Comparison of ENCODE assay signal across 21 mouse cellular contexts in the genomic region with DNA sequence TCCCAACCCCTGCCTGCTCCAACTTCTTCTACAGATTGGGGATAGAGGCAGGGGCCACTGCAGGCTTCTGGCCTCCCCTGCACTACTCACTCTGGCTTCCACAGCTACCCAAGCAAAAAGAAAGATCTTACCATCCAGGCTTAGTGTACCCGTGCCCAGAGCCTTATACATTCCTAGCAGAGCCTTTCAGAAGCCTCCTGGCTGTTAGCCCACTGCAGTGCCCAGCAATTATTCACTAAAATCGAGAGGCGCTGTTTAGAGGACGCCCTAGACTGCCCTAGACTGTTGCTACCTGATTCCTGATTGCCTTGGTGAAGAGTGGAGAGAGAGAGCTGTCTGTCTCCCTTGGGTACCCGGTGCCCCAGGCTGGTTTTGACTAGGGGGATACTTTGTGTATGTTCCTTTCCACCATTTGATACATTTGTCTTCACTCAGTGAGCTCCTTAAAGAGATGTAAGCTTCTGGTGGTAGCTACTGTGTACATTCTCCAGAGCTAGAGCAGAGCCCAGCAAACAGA.
A peak's percentile ranks its signal among the peaks of the same experiment; 100 is the strongest.
DNase-seq lines count a peak whose midpoint lies in the region; ATAC-seq lines count a peak whose summit lies in the region.
"Had no signal": no experiment of that assay in that cellular context is flagged by ENCODE, and none has a peak within 500 bp of the region (broad histone marks: within the 10 kb centered on the region; RNA-seq: fewer than 3 reads in every experiment).

No protein-coding gene starts in this region.

- H3K4me2 ChIP-seq in embryonic facial prominence, embryonic 13.5 days = no peak overlapping the region
- H3K4me2 ChIP-seq in hindbrain, embryonic 13.5 days = no peak overlapping the region
- H3K4me2 ChIP-seq in hindbrain, embryonic 12.5 days (replicated peaks) = no peak overlapping the region
- H3K4me2 ChIP-seq in neural tube, embryonic 14.5 days (ENCODE audit: low read depth, low read length) = no peak overlapping the region
- H3K4me2 ChIP-seq in hindbrain, embryonic 16.5 days (ENCODE audit: low read length) = no peak overlapping the region
- H3K4me2 ChIP-seq: heart, embryonic 12.5 days; liver, embryonic 11.5 days; midbrain, embryonic 12.5 days had no signal

- no peak for DNase-seq in embryonic facial prominence, embryonic 10.5 days (ENCODE audit: low spot score)
- no peak for DNase-seq in neural tube, embryonic 10.5 days (ENCODE audit: extremely low spot score, low spot score)
- DNase-seq: adrenal gland, postnatal 25 days; cerebellum, adult 9-10 months; heart, postnatal 10 days; kidney, adult 2 months; liver, postnatal 0 days; right cerebral cortex, postnatal 14 days; thymus, postnatal 25 days had no signal

- no peaks in the 10 kb centered on the region for H3K9me3 ChIP-seq in embryonic facial prominence, embryonic 13.5 days
- H3K9me3 ChIP-seq in embryonic facial prominence, embryonic 10.5 days = no peaks in the 10 kb centered on the region
- H3K9me3 ChIP-seq in hindbrain, embryonic 13.5 days = no peaks in the 10 kb centered on the region
- H3K9me3 ChIP-seq in hindbrain, embryonic 12.5 days (replicated peaks) = no peaks in the 10 kb centered on the region
- H3K9me3 ChIP-seq in neural tube, embryonic 14.5 days (ENCODE audit: control insufficient read depth, low read length) = no peaks in the 10 kb centered on the region
- H3K9me3 ChIP-seq in hindbrain, embryonic 16.5 days (ENCODE audit: control insufficient read depth, low read length) = no peaks in the 10 kb centered on the region
- H3K9me3 ChIP-seq: heart, embryonic 12.5 days; midbrain, embryonic 12.5 days had no signal

- 70% methylated on average over 5 of the region's 5 CpGs for WGBS in embryonic facial prominence, embryonic 13.5 days
- WGBS in embryonic facial prominence, embryonic 10.5 days = 75% methylated on average over 5 of the region's 5 CpGs
- WGBS in hindbrain, embryonic 13.5 days = 69% methylated on average over 5 of the region's 5 CpGs
- WGBS in hindbrain, embryonic 12.5 days = 78% methylated on average over 5 of the region's 5 CpGs
- WGBS in neural tube, embryonic 14.5 days = 60% methylated on average over 5 of the region's 5 CpGs
- 59% methylated on average over 5 of the region's 5 CpGs for WGBS in hindbrain, embryonic 16.5 days

- H3K9ac ChIP-seq in embryonic facial prominence, embryonic 13.5 days = no peak overlapping the region
- H3K9ac ChIP-seq in hindbrain, embryonic 13.5 days = no peak overlapping the region
- H3K9ac ChIP-seq in hindbrain, embryonic 12.5 days = no peak overlapping the region
- H3K9ac ChIP-seq in neural tube, embryonic 14.5 days (replicated peaks; ENCODE audit: low read depth, low read length) = no peak overlapping the region
- H3K9ac ChIP-seq in hindbrain, embryonic 16.5 days (ENCODE audit: low read depth, low read length) = no peak overlapping the region
- H3K9ac ChIP-seq: heart, embryonic 12.5 days; liver, postnatal 0 days; midbrain, embryonic 12.5 days had no signal

- H3K27me3 ChIP-seq in embryonic facial prominence, embryonic 13.5 days = no peaks in the 10 kb centered on the region
- no peaks in the 10 kb centered on the region for H3K27me3 ChIP-seq in embryonic facial prominence, embryonic 10.5 days (replicated peaks; ENCODE audit: low read depth, poor library complexity, severe bottlenecking)
- no peaks in the 10 kb centered on the region for H3K27me3 ChIP-seq in hindbrain, embryonic 13.5 days
- no peaks in the 10 kb centered on the region for H3K27me3 ChIP-seq in hindbrain, embryonic 12.5 days
- no peaks in the 10 kb centered on the region for H3K27me3 ChIP-seq in neural tube, embryonic 14.5 days (ENCODE audit: control insufficient read depth, insufficient read depth, low read length)
- H3K27me3 ChIP-seq in hindbrain, embryonic 16.5 days (replicated peaks; ENCODE audit: control insufficient read depth, insufficient read depth, low read length) = no peaks in the 10 kb centered on the region
- H3K27me3 ChIP-seq: heart, embryonic 12.5 days; midbrain, embryonic 12.5 days had no signal

- peaks cover 17% of the 10 kb centered on the region for H3K4me1 ChIP-seq in embryonic facial prominence, embryonic 13.5 days
- peaks cover 8% of the 10 kb centered on the region; the same call in 1 of the 2 replicates for H3K4me1 ChIP-seq in embryonic facial prominence, embryonic 10.5 days
- H3K4me1 ChIP-seq in hindbrain, embryonic 13.5 days (replicated peaks) = peaks cover 28% of the 10 kb centered on the region
- H3K4me1 ChIP-seq in hindbrain, embryonic 12.5 days = no peaks in the 10 kb centered on the region
- peaks cover 4% of the 10 kb centered on the region for H3K4me1 ChIP-seq in neural tube, embryonic 14.5 days (ENCODE audit: control insufficient read depth, insufficient read depth, low read length)
- H3K4me1 ChIP-seq in hindbrain, embryonic 16.5 days (ENCODE audit: control insufficient read depth, insufficient read depth, low read depth, low read length) = peaks cover 7% of the 10 kb centered on the region
- H3K4me1 ChIP-seq: heart, embryonic 12.5 days; midbrain, embryonic 12.5 days had no signal

- peak overlapping the region; percentile 23; the same call in 1 of the 2 replicates for H3K27ac ChIP-seq in embryonic facial prominence, embryonic 13.5 days
- H3K27ac ChIP-seq in embryonic facial prominence, embryonic 10.5 days (replicated peaks) = no peak overlapping the region
- 0 out of 2 replicates have a peak overlapping the region, but pooled peaks have one; percentile 1 for H3K27ac ChIP-seq in hindbrain, embryonic 13.5 days
- no peak overlapping the region for H3K27ac ChIP-seq in hindbrain, embryonic 12.5 days
- H3K27ac ChIP-seq in neural tube, embryonic 14.5 days (ENCODE audit: low read depth, low read length) = peak overlapping the region; percentile 5; the same call in 1 of the 2 replicates
- H3K27ac ChIP-seq in hindbrain, embryonic 16.5 days (ENCODE audit: low read depth, low read length) = peak overlapping the region; percentile 32; the same call in 1 of the 2 replicates
- H3K27ac ChIP-seq: kidney, postnatal 0 days; left cerebral cortex, adult 2 months; midbrain, embryonic 12.5 days had no signal

- ATAC-seq in embryonic facial prominence, embryonic 13.5 days (ENCODE audit: insufficient number of reproducible peaks, insufficient read depth, low FRiP score, low TSS enrichment, low read depth) = no peak; the same call in 1 of the 2 replicates
- ATAC-seq in hindbrain, embryonic 13.5 days (ENCODE audit: low FRiP score) = 0 out of 2 replicates have a peak, but pooled peaks have one; percentile 39
- no peak for ATAC-seq in hindbrain, embryonic 12.5 days (ENCODE audit: low FRiP score)
- no peak for ATAC-seq in neural tube, embryonic 14.5 days (ENCODE audit: low read depth)
- peak; percentile 58 for ATAC-seq in hindbrain, embryonic 16.5 days
- ATAC-seq in megakaryocyte progenitor cell, adult 5-6 weeks (replicated peaks; ENCODE audit: poor library complexity) = no peak
- ATAC-seq: liver, postnatal 0 days; lung, postnatal 0 days had no signal

- H3K4me3 ChIP-seq in embryonic facial prominence, embryonic 13.5 days = no peak overlapping the region
- no peak overlapping the region for H3K4me3 ChIP-seq in embryonic facial prominence, embryonic 10.5 days
- no peak overlapping the region for H3K4me3 ChIP-seq in hindbrain, embryonic 13.5 days
- H3K4me3 ChIP-seq in hindbrain, embryonic 12.5 days = no peak overlapping the region
- H3K4me3 ChIP-seq in neural tube, embryonic 14.5 days (ENCODE audit: low read depth, low read length) = no peak overlapping the region
- H3K4me3 ChIP-seq in hindbrain, embryonic 16.5 days (ENCODE audit: low read length) = no peak overlapping the region
- H3K4me3 ChIP-seq: heart, embryonic 12.5 days; left cerebral cortex, adult 2 months; midbrain, embryonic 12.5 days had no signal

- no peaks in the 10 kb centered on the region for H3K36me3 ChIP-seq in embryonic facial prominence, embryonic 13.5 days
- H3K36me3 ChIP-seq in embryonic facial prominence, embryonic 10.5 days (replicated peaks) = no peaks in the 10 kb centered on the region
- no peaks in the 10 kb centered on the region for H3K36me3 ChIP-seq in hindbrain, embryonic 13.5 days
- no peaks in the 10 kb centered on the region for H3K36me3 ChIP-seq in hindbrain, embryonic 12.5 days
- no peaks in the 10 kb centered on the region for H3K36me3 ChIP-seq in neural tube, embryonic 14.5 days (ENCODE audit: control insufficient read depth, insufficient read depth, low read length)
- no peaks in the 10 kb centered on the region for H3K36me3 ChIP-seq in hindbrain, embryonic 16.5 days (ENCODE audit: control insufficient read depth, insufficient read depth, low read length)
- H3K36me3 ChIP-seq: heart, embryonic 12.5 days; midbrain, embryonic 12.5 days had no signal

Comparison
In these comparisons a context has a peak if more than half of its experiments do, and no peak if none do; other contexts are left out.
1. ATAC-seq: peak in hindbrain, embryonic 13.5 days (single experiment) and hindbrain, embryonic 16.5 days (single experiment); none in embryonic facial prominence, embryonic 13.5 days (single experiment), hindbrain, embryonic 12.5 days (single experiment), neural tube, embryonic 14.5 days (single experiment) and megakaryocyte progenitor cell, adult 5-6 weeks (single experiment).
2. H3K27ac ChIP-seq: peak in embryonic facial prominence, embryonic 13.5 days (single experiment), hindbrain, embryonic 13.5 days (single experiment), neural tube, embryonic 14.5 days (single experiment) and hindbrain, embryonic 16.5 days (single experiment); none in embryonic facial prominence, embryonic 10.5 days (single experiment) and hindbrain, embryonic 12.5 days (single experiment).